Mouse (Mus musculus) thymus, postnatal 4 days (tissue): Measurements from ENCODE around the gene Yars.

Experiments used
- DNase-seq: peaks from one replicate; pipeline ENCODE4 v3.0.0; 2021

Yars gene

DNA sequence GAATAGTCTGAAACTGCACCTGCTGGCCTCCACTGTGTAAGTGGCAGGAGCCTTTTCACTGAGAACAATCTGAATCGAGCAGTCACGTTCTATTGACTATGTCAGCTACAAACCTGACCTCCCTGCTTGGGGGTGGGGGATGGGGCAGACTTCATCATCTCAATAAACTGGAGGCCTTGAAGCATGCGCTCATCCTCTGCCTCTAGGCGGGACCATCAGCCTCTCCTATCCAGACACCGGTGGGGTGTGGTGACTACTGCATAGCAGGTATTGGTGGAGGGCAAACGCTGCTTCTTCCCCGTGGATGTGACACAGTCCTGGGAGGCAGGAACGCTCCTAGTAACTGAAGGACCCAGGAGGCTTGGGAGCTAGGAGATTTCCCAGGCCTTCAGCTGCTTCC is 41.4 kb downstream of the Yars start:
- no peak for DNase-seq

DNA sequence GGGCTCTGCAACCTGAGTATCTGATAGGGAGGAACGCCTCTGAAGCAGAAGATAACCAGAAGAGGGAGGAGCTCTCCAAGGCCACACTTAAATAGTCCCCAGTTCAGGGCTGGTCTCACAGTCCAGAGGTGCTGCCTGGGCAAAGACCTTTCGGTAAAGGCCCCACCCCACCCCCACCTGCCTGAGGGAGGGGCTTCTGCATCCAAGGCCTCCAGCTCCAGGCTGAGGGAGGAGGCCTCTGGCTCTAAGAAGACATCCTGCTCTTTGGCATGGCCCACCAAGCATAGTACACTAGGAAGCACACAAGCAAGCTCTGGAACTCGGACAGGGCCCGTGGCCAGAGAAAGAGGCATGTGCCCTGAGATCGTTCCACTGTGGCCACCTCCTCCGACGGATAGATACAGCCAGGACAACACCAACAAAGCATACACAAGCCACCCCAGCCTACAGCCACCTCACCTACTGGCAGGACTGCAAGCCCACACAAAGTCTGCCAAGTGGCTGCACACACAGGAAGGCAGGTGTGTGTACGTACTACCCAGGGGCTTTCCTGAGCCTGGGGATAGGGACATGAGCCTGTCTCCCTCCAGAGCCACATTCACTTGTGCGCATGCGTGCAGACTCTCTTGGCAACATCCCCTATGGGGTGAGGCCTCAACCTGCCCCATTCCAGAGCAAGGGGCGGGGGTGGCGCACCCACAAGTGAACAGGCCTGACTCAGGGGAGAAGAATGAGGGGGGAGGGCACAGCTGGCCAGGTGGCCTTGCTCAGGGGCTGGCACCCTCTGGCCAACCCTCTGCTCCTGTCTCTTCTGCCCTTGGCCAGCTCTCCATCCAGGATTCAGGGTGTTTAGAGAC is 42.3 kb downstream of the Yars start:
- no peak for DNase-seq

DNA sequence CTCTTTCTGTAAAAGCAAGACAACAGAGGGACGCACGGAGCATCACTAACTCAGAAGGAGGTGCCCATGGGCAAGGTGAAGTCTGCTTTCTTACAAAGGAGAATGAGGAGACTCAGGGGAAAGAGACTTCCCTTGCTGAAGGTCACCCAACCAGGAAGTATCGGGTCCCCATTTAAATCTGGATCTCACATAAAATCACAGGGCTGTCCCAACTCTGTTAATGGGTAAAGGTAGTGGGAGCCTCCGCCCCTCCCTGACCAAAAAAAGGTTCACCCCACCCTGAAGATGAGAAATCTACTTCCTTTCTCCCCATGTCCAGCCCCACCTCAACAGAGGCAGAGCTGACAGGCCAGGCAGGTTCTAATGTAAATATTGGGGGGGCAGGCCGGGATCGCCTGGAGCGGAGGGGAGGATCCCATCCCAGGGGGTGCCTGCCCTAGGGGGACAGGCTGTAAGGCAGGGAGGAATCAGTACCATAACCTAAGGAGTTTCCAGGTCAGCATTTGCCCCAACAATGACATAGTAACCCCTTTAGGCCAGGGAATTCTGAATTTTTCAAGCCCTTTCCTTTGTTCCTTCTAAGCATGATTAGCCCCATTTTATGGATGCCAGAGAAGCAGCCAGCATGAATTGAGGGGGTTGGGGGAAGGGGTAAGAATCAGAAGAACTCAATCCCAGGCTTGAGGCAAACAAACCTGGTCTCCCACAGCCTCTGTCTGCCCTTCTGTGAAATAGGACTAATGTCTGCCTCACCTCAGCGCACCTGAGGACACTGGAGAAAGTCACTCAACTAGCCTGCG is 43.2 kb downstream of the Yars start:
- DNase-seq: no peak

DNA sequence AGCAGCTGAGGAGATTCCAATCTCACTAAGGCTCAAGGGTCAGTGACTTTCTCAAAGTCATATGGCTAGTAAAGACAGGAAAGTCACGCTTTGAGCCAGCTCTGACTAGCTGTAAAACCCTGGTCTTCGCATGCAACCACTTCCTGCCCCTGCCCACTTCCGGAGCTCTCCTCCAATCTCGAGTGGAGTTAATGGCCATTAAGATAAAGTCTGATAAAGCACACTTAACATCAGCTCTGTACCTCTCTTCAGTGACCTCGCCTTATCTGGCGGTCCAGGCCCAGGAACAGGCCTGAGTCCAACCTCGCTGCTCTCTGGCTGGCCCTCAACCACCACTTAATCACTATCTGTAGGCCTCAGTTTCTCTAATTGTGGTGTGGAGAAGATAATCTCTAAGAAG is 44.9 kb downstream of the Yars start:
- no peak for DNase-seq

DNA sequence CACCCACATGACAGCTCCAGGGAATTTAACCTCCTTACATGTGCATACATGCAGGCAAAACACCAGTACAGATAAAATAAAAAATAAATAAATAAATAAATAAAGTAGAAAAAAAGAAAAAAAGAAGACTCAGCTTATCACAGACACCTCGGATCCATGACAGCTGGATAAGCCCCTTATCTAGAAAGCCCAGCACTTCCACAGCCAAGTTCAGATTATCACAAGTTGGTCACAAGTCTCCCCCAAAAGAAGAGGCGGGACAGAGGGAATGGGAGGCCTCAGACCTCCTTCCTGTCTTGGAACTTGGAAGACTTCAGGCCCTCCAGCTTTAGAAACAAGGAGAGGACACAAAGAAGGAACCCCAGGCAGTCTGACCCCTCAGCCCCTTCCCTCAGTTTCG is 45.6 kb downstream of the Yars start:
- DNase-seq: no peak

DNA sequence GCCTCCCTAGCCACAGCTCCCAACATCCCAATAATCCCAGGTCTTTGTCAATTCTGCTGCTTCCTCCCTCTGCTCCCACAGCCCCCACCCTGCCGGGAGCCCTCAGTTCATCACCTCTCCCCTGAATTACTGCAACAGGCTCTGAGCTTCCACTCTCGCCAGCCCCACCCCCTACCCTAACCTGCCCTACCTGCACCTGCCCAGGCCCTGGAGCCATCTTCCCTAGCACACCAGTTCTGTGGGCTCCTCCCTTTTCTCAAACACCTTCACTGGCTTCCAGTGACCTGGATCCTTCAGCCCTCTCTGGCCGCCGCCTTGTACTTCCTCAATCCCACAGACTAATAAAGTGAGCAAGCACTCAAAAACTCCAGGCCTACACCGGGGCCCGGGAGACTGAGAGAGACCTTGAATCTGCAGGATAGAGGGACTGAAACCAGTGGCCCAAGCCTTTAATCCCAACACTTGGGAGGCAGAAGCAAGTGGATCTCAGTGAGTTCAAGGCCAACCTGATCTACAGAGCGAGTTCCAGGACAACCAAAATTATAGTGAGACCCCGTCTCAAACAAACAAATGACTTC is 46.8 kb downstream of the Yars start:
- no peak for DNase-seq

DNA sequence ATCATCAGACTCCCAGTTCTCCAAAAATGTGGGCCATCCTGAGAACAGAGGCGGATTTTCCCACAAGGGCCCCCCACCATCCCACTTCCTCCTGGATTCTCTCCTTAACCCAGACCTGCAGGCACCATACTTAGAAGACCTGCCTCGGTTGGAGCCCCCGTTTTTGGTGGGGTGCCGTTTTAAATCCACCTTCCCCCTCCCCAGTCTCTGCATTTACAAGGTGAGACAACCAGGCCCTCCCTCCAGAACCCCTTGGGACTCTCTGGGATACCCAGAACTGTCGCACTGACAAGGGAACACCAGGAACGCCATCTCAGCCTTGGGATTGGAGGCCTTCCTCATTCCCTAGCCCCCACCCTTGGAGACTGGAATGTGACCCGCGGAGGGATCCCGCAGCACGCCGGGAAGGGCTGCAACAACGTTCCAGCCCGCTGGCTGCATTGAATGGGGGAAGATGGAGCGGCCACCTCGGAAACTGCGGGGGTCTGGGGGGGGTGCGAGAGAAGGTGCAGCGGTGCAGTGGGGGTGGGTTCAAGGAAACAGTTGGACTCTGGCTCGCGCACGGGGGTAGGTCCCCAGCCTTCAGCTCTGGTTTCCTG is 48.4 kb downstream of the Yars start:
- DNase-seq: no peak

DNA sequence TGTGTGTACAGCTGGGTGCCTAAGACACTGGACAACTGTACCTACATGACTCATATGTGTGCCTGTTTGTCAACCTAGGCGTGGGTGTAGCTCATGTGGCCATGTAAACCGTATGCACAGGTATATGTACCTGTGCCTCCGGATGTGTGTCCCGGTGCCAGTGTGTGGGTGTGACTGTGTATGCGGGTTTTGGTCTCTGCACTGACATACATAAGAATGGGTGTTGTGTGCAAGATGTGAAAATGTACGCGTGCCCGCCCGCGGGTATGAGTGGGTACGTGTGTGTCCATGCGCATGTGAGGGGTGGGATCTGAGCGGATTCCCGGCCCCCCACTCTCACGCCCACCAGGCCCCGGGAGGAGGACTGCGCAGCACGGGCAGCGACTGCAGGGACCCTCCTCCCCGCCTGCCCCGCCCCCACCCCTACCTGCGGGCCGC is 49.0 kb downstream of the Yars start:
- DNase-seq: no peak

DNA sequence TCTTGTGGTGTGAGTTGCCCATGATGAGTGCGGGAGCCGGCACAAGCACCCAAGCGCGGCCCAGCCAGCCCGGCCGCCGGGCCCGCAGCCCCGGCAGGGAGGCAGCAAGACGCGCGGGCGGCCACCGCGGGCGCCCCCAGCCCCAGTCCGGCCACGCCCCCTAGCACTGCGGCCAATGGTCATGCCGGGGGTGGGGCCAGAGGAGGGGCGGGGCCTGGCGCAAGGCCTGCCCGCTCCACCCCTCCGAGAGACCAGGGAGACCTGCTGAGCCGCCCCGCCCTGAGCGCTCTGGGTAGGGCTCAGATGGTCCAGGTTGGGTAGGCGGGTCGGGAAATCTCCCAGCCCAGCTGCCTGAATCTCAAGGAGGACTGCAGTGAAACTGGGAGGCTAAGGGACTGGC is 49.5 kb downstream of the Yars start:
- DNase-seq: peak; percentile 58

DNA sequence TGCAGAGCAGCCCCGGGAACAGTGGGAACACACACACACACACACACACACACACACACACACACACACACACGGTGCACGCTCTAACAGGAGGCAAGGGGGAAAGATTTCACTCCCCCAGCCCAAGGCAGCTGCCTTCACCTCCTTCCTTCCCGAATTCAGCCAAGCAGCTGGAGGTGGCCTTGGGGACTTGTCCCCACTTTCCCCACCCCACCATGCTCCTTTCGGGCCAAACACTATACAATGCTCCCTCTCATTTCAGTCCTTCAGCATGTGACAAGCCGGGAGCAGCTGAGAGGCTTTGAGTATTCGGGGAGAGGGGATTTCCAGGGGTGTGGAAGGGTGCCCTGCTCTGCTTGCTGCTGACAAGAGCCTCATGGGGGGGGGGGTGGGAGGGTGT is 52.3 kb downstream of the Yars start:
- DNase-seq: no peak

DNA sequence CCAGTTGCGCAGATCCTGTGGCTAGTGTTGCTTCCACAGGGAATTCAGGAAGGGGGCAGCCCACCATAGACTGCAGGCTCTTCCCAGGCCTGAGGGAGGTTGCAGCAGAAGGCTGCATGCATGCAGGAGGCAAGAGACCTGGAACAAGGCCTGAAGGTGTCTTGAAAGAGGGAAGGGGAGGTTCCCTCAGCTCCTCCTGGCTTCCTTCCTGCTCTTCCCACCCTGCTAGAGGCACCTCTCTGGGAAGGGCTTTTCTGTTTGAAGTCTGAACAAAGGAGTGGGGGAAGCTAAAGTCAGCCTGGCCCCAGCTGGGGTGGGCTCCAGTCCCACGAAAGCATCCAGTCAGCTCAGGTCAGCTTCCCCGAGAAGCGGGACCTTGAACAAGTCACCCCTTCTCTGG is 52.8 kb downstream of the Yars start:
- no peak for DNase-seq

DNA sequence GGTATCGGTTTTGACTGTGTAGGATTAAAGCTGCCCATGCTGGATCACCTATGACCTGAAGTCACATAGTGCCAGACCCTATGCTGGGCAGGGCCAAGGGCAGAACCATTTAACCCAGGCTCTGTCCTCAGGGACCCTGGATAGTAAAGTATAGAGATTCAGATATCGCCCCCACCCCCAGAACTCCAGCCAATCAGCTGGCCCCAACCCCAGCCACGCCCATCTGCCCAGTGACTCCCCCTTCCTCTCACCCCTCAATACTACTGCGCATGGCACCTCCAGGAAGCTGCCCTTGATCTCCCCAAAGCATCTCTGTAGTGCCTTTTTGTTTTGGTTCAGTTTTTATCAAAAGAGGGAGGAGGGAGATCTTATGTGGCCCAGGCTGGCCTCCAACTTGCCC is 53.2 kb downstream of the Yars start:
- peak; percentile 54 for DNase-seq

DNA sequence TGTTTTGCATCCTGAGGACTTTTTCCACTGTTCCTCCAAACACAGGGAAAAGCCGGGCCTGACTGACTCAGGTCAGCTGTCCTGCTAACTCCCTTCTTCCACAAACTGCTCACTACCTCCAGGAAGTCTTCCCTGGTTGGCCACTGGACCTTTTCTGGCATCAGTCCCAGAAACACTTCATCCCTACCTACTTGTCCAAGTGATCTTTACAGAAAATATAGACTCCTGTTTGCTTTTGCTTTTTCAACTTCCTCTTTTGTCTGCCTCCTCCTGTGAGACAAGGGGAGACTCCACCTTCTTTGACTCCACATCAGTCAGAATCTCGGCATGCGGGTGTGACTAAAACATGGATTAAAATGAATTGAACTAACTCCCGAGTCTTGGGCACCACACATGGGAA is 55.2 kb downstream of the Yars start:
- no peak for DNase-seq

DNA sequence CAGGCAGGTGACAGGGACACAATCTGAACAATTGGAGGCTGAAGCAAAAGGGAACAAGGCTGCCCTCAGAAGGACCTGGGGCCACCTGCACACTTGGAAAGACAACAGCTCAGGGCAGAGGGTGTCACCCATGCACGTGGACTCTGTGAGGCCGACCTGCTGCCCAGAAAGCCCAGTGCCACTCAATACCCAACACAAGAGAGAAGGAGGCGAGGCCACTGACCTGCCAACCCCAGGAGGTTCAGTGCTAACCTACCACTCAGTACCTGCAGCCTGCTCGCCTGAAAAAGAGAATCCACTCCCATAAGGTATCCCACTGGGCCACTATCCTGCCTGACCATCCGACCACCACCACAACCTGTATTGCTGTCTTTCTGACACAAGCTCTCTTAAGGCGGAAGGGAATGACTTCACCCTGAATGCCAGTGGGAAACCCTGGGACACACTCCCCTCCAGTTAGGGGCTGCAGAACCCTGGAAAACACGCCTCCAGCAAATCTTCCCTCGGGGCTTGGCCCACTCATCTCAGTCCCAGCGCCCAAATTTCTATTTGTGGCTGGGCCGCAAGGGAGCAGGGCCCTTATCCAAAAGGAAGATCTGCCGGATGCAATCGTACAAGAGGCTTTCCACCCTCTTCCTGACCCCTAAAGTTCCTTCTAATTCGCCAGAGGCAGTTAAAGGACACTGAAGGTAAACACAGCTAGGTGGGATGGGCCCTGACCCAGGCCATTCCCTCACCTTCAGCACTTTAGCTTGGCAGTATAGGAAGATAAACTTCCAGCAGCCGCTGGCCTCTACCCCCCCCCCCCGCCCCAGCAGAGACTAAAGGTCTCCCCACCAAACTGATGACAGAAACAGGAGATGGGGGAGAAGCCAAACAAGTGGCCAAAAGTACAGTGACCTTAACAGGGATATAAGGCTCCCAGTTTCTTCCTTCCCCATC is 57.1 kb downstream of the Yars start:
- DNase-seq: no peak

DNA sequence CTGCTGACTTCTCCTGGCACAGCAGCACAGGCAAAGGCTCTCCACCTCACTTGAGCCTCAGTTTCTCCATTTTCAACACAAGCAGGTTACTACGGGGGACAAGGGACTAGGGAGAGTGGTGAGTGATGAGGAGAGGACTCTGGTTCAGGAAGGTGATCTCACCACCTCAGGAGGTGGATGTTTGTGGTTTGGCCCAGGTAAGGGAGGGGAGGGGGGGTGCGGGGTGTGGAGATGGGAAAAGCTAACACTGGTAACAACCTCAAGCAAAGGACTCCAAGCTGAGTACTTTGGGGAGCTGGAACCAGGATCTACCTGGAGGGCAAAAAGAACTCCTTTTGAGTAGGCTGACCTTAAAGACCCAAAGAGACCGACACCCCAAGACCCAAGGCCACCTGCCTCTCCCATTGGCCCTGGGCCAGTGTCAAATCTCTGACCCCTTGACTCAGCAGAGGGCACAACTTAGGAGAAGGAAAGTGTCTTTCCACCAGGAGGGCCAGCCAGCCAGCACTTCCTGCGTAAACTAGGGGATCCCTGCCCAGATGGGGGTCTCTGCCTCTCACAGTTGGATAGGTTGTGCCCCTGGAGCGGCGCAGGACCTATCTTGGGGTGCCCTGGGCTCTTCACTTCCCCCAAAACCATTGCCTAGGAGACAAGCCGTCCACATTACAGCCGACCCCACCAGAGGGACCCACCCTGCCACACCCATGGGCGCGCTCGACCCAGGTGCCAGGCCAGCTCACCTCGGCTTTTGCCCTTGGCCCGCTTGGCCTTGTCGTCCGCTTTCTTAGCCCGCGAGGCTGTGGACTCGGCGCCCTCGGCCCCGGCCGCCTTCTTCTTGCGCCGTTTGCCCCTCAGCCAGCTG is 58.1 kb downstream of the Yars start:
- no peak for DNase-seq

DNA sequence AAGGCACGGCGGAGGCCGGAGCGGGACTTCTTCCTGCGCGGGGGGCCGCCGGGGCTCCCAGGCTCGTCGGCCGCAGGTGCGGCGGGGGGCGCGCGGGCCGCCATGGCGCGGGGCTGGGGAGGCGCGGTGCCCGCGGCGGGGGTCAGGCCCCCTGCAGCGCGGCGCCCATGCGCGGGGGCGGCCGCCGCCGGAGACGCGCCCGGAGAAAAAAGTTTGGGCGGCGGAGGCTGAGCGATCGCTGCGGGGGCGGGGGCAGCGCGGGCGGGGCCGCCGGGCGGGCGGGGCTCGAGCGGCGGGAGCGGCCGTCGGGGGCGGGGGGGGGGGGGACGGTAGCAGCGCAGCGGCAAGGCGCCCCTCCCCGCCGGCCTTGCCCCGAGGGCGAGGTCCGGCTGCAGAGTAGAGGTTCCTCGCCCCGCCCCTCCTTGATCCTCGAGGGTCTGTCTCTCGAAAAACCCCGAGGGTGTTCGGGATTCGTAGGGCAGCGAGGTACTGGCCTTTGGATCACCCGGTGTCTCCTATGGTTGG is 58.7 kb downstream of the Yars start:
- peak; percentile 47 for DNase-seq

DNA sequence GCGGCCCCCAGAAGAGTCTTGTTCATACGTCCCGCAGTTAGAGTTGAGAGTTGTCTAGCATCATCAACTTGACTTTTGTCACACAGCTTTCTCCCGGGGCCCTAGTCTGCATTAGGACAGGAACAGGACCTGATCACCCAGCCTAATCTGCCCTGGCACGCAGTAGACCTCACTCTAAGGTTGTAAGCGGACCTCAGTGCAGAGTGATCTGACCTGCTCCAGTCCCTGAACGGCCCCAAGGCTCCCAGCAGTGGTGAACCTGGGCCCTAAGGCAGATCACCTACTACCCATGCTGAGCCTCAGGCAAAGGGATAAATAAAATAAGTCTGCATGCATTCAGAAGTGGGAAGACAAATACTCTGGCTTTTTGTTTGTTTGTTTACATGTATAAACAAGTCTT is 59.7 kb downstream of the Yars start:
- no peak for DNase-seq

DNA sequence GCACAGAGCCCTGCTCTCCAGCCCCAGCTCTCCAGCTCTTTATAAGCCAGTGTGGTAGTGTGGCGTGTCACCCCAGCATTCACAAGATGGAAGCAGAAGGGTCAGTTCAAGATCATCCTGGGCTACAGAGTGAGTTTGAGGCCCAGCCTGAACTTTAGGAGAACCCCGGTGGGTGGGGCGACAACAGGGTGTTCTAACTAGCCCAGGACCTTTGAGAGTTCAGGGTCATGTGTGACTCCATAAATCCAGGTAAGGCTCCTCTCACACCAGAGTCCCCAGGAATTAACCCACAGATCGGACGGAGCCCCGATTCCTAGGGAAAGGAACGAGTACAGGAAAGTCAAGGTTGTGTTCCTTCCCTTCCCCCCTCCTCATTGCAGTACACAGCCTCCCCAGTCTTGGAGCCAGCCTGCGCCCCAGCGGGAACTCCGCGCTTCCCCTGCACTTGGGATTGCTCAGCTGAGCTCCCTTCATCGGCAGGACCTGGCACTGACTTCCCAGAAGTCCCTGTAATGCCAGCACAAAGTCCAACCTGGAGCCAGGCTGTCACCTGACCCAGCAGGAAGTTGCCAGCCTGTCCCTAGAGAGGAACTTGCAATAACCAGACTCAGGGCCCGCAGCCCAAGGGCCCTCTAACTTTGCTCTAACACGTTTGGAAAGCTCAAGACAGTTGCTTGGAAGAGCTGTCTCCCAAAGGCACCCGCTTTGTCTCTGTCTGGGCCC is 61.4 kb downstream of the Yars start:
- no peak for DNase-seq

DNA sequence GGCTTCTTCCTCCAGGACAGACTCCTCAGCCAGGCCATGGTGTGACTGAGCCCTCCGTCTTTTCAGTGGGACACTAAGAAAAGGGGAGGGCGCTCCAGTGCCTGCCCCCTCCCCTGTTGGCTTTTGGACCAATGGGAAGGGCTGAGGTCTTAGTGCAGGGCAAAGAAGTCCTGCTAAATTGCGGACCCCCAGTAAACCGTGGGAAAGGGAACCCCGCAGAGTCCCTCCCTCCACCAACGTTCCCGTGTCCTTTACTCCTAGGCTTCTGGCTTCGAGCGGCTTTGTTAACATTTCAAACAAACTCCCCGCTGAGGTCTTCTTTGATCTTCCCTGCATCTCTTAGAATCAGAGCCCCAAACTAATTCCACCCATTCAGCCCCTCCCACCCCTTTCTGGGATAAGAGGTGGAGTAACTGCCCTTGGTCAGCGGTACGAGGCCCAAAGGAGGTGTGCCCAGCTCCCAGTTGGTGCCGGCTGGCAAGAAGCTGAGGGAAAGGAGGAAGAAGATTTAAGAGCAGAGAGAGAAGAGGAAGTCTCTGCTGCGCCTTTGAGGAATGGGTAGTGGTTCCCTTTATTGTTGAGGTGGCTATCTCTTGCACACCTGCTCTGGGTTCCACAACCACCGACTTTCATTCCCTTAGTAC is 62.0 kb downstream of the Yars start:
- DNase-seq: no peak

DNA sequence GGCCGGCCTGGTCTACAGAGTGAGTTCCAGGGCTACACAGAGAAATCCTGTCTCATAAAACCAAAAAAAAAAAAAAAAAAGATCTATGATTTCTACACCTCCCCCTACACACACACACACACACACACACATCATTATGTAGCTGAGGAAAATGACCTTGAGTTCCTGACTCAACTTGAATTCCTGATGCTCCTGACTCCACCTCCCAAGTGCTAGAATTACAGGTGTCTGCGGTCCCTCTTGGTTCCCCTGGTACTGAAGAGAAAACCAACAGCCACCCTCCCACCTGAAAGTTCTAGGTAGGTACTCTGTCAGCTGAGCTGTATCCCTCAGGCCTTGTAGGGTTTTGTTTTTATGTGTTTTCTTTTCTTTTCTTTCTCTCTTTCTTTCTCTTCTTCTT is 62.9 kb downstream of the Yars start:
- no peak for DNase-seq
